Mouse (Mus musculus) CH12.LX (cell line): ENCODE data around the gene Cd164. TPM values are rescaled to one million over a fixed set of nuclear protein-coding genes. Genes with fewer than 3 reads are reported as not detected.

Experiments
- DNase-seq: peaks from one replicate; pipeline ENCODE4 v3.0.0-alpha.2; 2013; ENCODE audit errors: extremely low read depth
- H3K27ac ChIP-seq: 2 replicates; pipeline ENCODE4 v1.5.1; 2012; ENCODE audit warnings: low read depth, mild to moderate bottlenecking, control low read depth, moderate library complexity; ENCODE audit not compliant: insufficient read depth
- H3K27me3 ChIP-seq: replicated peaks from 2 replicates; pipeline ENCODE3; 2012; ENCODE audit warnings: inconsistent platforms
- H3K36me3 ChIP-seq, 2 experiments: replicated peaks in 1 of 2; 2 replicates each; pipeline versions ENCODE3 to v1.6.1; 2012; ENCODE audit warnings: inconsistent platforms in 1 of 2, low read length in 1 of 2, mild to moderate bottlenecking in 1 of 2, mixed read lengths in 1 of 2, moderate library complexity in 1 of 2; ENCODE audit not compliant: control insufficient read depth in 1 of 2, insufficient read depth in 1 of 2
- H3K4me1 ChIP-seq, 2 experiments: 2 replicates each; pipeline ENCODE4 v1.6.1; 2012; ENCODE audit warnings: inconsistent platforms in 1 of 2, moderate library complexity in 1 of 2; ENCODE audit not compliant: insufficient read depth in 2 of 2, control insufficient read depth in 1 of 2
- H3K4me2 ChIP-seq: 2 replicates; pipeline ENCODE4 v1.6.1; 2012; ENCODE audit warnings: low read depth, mild to moderate bottlenecking, control low read depth; ENCODE audit not compliant: poor library complexity, insufficient read depth, severe bottlenecking
- H3K4me3 ChIP-seq, 3 experiments: fragments of 150-350 bp in 1 of 3; sonication (generic) in 1 of 3; replicated peaks in 1 of 3; 2 replicates each; pipeline versions ENCODE3 to v1.5.1; 2011 to 2012; ENCODE audit warnings: low read depth in 2 of 3, low read length in 2 of 3, mild to moderate bottlenecking in 2 of 3, moderate library complexity in 2 of 3, control low read depth in 1 of 3, improper control_type of control experiment in 1 of 3, inconsistent platforms in 1 of 3, mixed read lengths in 1 of 3; ENCODE audit not compliant: poor library complexity in 1 of 3
- H3K79me2 ChIP-seq: replicated peaks from 2 replicates; pipeline ENCODE4 v1.6.1; 2012; ENCODE audit warnings: mild to moderate bottlenecking, moderate library complexity; ENCODE audit not compliant: control insufficient read depth, poor library complexity, insufficient read depth, severe bottlenecking; ENCODE audit errors: extremely low read depth
- H3K9ac ChIP-seq: 2 replicates; pipeline ENCODE4 v1.6.1; 2012; ENCODE audit warnings: low read depth, mild to moderate bottlenecking, control low read depth, moderate library complexity; ENCODE audit not compliant: insufficient read depth
- H3K9me3 ChIP-seq: replicated peaks from 2 replicates; pipeline ENCODE3; 2012; ENCODE audit warnings: low read length, inconsistent platforms, mixed read lengths
- BHLHE40 ChIP-seq: IDR thresholded peaks from 2 replicates; pipeline ENCODE4 v1.6.1; 2011; ENCODE audit warnings: mild to moderate bottlenecking, low read depth, low read length, improper control_type of control experiment
- CHD1 ChIP-seq: IDR thresholded peaks from 2 replicates; pipeline ENCODE4 v1.6.1; 2012; ENCODE audit warnings: low read depth, low read length, improper control_type of control experiment, inconsistent platforms
- CTCF ChIP-seq, 2 experiments: IDR thresholded peaks in 1 of 2; conservative IDR thresholded peaks in 1 of 2; 2 replicates each; pipeline ENCODE4 v1.5.1; 2011 to 2012; ENCODE audit warnings: low read depth in 2 of 2, low read length in 2 of 2, improper control_type of control experiment in 1 of 2, inconsistent platforms in 1 of 2, mild to moderate bottlenecking in 1 of 2, moderate library complexity in 1 of 2
- E2F4 ChIP-seq: IDR thresholded peaks from 2 replicates; pipeline ENCODE4 v1.6.1; 2011; ENCODE audit warnings: low read depth, low read length, improper control_type of control experiment; ENCODE audit not compliant: insufficient replicate concordance
- ELF1 ChIP-seq: IDR thresholded peaks from 2 replicates; pipeline ENCODE4 v1.6.1; 2014; ENCODE audit warnings: low read depth, mild to moderate bottlenecking, inconsistent platforms, low read length, improper control_type of control experiment
- EP300 ChIP-seq: IDR thresholded peaks from 2 replicates; pipeline ENCODE4 v1.6.1; 2011; ENCODE audit warnings: low read length, improper control_type of control experiment
- ETS1 ChIP-seq: conservative IDR thresholded peaks from 2 replicates; pipeline ENCODE4 v1.6.1; 2012; ENCODE audit warnings: low read depth, mild to moderate bottlenecking, inconsistent platforms, low read length, improper control_type of control experiment, moderate library complexity
- GABPA ChIP-seq: IDR thresholded peaks from 2 replicates; pipeline ENCODE4 v1.6.1; 2012; ENCODE audit warnings: low read depth, low read length, improper control_type of control experiment, inconsistent platforms; ENCODE audit not compliant: insufficient replicate concordance
- HCFC1 ChIP-seq: IDR thresholded peaks from 2 replicates; pipeline ENCODE4 v1.6.1; 2012; ENCODE audit warnings: low read depth, mild to moderate bottlenecking, inconsistent platforms, low read length, improper control_type of control experiment
- IRF4 ChIP-seq: IDR thresholded peaks from 2 replicates; pipeline ENCODE4 v1.6.1; 2014; ENCODE audit warnings: low read depth, mild to moderate bottlenecking, inconsistent platforms, low read length, improper control_type of control experiment
- JUN ChIP-seq: IDR thresholded peaks from 2 replicates; pipeline ENCODE4 v1.6.1; 2011; ENCODE audit warnings: low read depth, mild to moderate bottlenecking, low read length, improper control_type of control experiment, moderate library complexity; ENCODE audit not compliant: insufficient read depth
- JUND ChIP-seq: conservative IDR thresholded peaks from 2 replicates; pipeline ENCODE4 v1.6.1; 2011; ENCODE audit warnings: low read depth, low read length, improper control_type of control experiment
- KAT2A ChIP-seq: IDR thresholded peaks from 2 replicates; pipeline ENCODE4 v1.6.1; 2012; ENCODE audit warnings: low read length, improper control_type of control experiment, inconsistent platforms; ENCODE audit not compliant: insufficient replicate concordance
- MAFK ChIP-seq: IDR thresholded peaks from 2 replicates; pipeline ENCODE4 v1.6.1; 2011; ENCODE audit warnings: low read length, improper control_type of control experiment; ENCODE audit not compliant: insufficient replicate concordance
- MAX ChIP-seq: IDR thresholded peaks from 2 replicates; pipeline ENCODE4 v1.6.1; 2011; ENCODE audit warnings: low read length, improper control_type of control experiment
- MEF2A ChIP-seq: IDR thresholded peaks from 2 replicates; pipeline ENCODE4 v1.6.1; 2014; ENCODE audit warnings: low read depth, mild to moderate bottlenecking, inconsistent platforms, low read length, improper control_type of control experiment, borderline replicate concordance
- MXI1 ChIP-seq: IDR thresholded peaks from 2 replicates; pipeline ENCODE4 v1.6.1; 2011; ENCODE audit warnings: mild to moderate bottlenecking, low read depth, low read length, improper control_type of control experiment
- MYC ChIP-seq: IDR thresholded peaks from 2 replicates; pipeline ENCODE4 v1.6.1; 2011; ENCODE audit warnings: low read depth, mild to moderate bottlenecking, improper control_type of control experiment, low read length
- PAX5 ChIP-seq: IDR thresholded peaks from 2 replicates; pipeline ENCODE4 v1.6.1; 2012; ENCODE audit warnings: low read length, inconsistent platforms, mixed read lengths
- POLR2A ChIP-seq: IDR thresholded peaks from 2 replicates; pipeline ENCODE4 v1.6.1; 2011; ENCODE audit warnings: low read depth, mild to moderate bottlenecking, improper control_type of control experiment, low read length
- POLR2AphosphoS2 ChIP-seq: IDR thresholded peaks from 2 replicates; pipeline ENCODE4 v1.6.1; 2011; ENCODE audit warnings: low read depth, low read length, improper control_type of control experiment
- RAD21 ChIP-seq: IDR thresholded peaks from 2 replicates; pipeline ENCODE4 v1.6.1; 2011; ENCODE audit warnings: low read depth, mild to moderate bottlenecking, low read length, improper control_type of control experiment, moderate library complexity
- RCOR1 ChIP-seq: conservative IDR thresholded peaks from 2 replicates; pipeline ENCODE4 v1.6.1; 2012; ENCODE audit warnings: low read depth, mild to moderate bottlenecking, inconsistent platforms, low read length, improper control_type of control experiment
- SIN3A ChIP-seq: IDR thresholded peaks from 2 replicates; pipeline ENCODE4 v1.6.1; 2012; ENCODE audit warnings: low read length, improper control_type of control experiment, inconsistent platforms
- SMC3 ChIP-seq: IDR thresholded peaks from 2 replicates; pipeline ENCODE4 v1.6.1; 2011; ENCODE audit warnings: low read depth, low read length, improper control_type of control experiment
- TBP ChIP-seq: conservative IDR thresholded peaks from 2 replicates; pipeline ENCODE4 v1.6.1; 2011; ENCODE audit warnings: low read depth, low read length, improper control_type of control experiment
- TCF12 ChIP-seq: IDR thresholded peaks from 2 replicates; pipeline ENCODE4 v1.6.1; 2014; ENCODE audit warnings: low read depth, mild to moderate bottlenecking, inconsistent platforms, low read length, improper control_type of control experiment
- USF1 ChIP-seq: IDR thresholded peaks from 2 replicates; pipeline ENCODE4 v1.6.1; 2014; ENCODE audit warnings: low read depth, mild to moderate bottlenecking, inconsistent platforms, low read length, improper control_type of control experiment
- ZC3H11A ChIP-seq: IDR thresholded peaks from 2 replicates; pipeline ENCODE4 v1.6.1; 2012; ENCODE audit warnings: low read depth, mild to moderate bottlenecking, inconsistent platforms, low read length, improper control_type of control experiment
- ZKSCAN1 ChIP-seq: IDR thresholded peaks from 2 replicates; pipeline ENCODE4 v1.6.1; 2012; ENCODE audit warnings: low read depth, inconsistent platforms, low read length, improper control_type of control experiment, borderline replicate concordance
- ZMIZ1 ChIP-seq: IDR thresholded peaks from 2 replicates; pipeline ENCODE4 v1.6.1; 2012; ENCODE audit warnings: low read depth, mild to moderate bottlenecking, inconsistent platforms, low read length, improper control_type of control experiment
- ZNF384 ChIP-seq: IDR thresholded peaks from 2 replicates; pipeline ENCODE4 v1.6.1; 2012; ENCODE audit warnings: low read depth, low read length, improper control_type of control experiment, inconsistent platforms
- dilution Hi-C: fragments of 300-500 bp; cut with MboI; formaldehyde crosslinking; loops from 2 replicates; pipeline ENCODE4 v1.14.3; 2020; ENCODE audit warnings: low sequenced_read_pairs; ENCODE audit not compliant: extremely low pct_unique_long_range_greater_than_20kb, extremely low pct_ligation_motif_present
- in situ Hi-C: fragments of 300-500 bp; cut with MboI; formaldehyde crosslinking; loops from 3 replicates; pipeline ENCODE4 v1.14.3; 2019; ENCODE audit warnings: low sequenced_read_pairs, low pct_ligation_motif_present, low pct_unique_long_range_greater_than_20kb, mixed read lengths
- polyA plus RNA-seq: library from polyadenylated mRNA; unstranded; fragments of >175 nt; gene quantifications from 2 replicates; pipeline ENCODE4 v1.2.1, GENCODE M21; 2012; ENCODE audit warnings: low read depth; ENCODE audit not compliant: insufficient read length
- total RNA-seq, 2 experiments: library from RNA; depleted of rRNA; stranded (reverse); fragments of 300-350 nt in 1 of 2; fragments of >200 nt in 1 of 2; gene quantifications; 2 replicates each; pipeline ENCODE4 v1.2.3; 2012 to 2014

Gene Cd164
- total and polyA plus RNA-seq, 3 experiments: 41.0 to 191 (median 151) TPM

GRCm38 (mm10) chr10:41518508-41518980 is 670 bp upstream of the Cd164 start:
- no peaks in the 10 kb centered on the region for H3K27me3 ChIP-seq
- peak; percentile 87 for DNase-seq
- peaks cover 10 to 42% of the 10 kb centered on the region in 2 experiments for H3K4me1 ChIP-seq
- H3K36me3 ChIP-seq: peaks cover 2 to 11% of the 10 kb centered on the region in 2 experiments
- peaks cover 38% of the 10 kb centered on the region for H3K79me2 ChIP-seq
- in situ Hi-C loops (loop anchor here (5.0 to 25.0 kb wide), 3 partner anchors 164 to 444 kb away; partner anchors contain the start of genes Cep57l1 and Sesn1), dilution Hi-C loops (no loop called here)
- peak overlapping the region; percentile 36; the same call in 1 of the 2 replicates for H3K9ac ChIP-seq
- H3K9me3 ChIP-seq: no peaks in the 10 kb centered on the region
- peak; percentile 9; the same call in 1 of the 2 replicates for TF ChIP-seq ELF1
- no peak for TF ChIP-seq POLR2AphosphoS2
- peak; percentile 56; the same call in 1 of the 2 replicates for TF ChIP-seq SIN3A
- peak; percentile 99 for TF ChIP-seq ZNF384
- no peak for TF ChIP-seq TCF12
- peak; percentile 97 for TF ChIP-seq ZC3H11A
- TF ChIP-seq MEF2A: no peak; the same call in 1 of the 2 replicates
- peak; percentile 73 for TF ChIP-seq MYC
- TF ChIP-seq GABPA: no peak
- no peak for TF ChIP-seq ETS1
- 0 out of 2 replicates have a peak, but pooled peaks have one; percentile 7 for TF ChIP-seq JUN
- TF ChIP-seq BHLHE40: no peak
- no peak for TF ChIP-seq POLR2A
- 0 out of 2 replicates have a peak, but pooled peaks have one; percentile 66 for TF ChIP-seq MAFK
- TF ChIP-seq IRF4: peak; percentile 64
- TF ChIP-seq TBP: no peak
- TF ChIP-seq MAX: peak; percentile 29; the same call in 1 of the 2 replicates
- 0 out of 2 replicates have a peak, but pooled peaks have one; percentile 58 for TF ChIP-seq KAT2A
- no peak for TF ChIP-seq PAX5
- TF ChIP-seq CHD1: no peak
- TF ChIP-seq CTCF (conservative IDR thresholded peaks at IDR 0.05 in 1 of 2, IDR thresholded peaks at IDR 0.05 in 1 of 2; ENCODE audit: low read depth in 2 of 2, low read length in 2 of 2): peak in 1 of 2 experiments; percentile 98; a peak in 2 of 4 replicates
- no peak for TF ChIP-seq USF1
- TF ChIP-seq ZKSCAN1: 0 out of 2 replicates have a peak, but pooled peaks have one; percentile 42
- TF ChIP-seq ZMIZ1: no peak
- peak; percentile 41; the same call in 1 of the 2 replicates for TF ChIP-seq HCFC1
- peak; percentile 99 for TF ChIP-seq RAD21
- peak; percentile 35; the same call in 1 of the 2 replicates for TF ChIP-seq EP300
- TF ChIP-seq SMC3: peak; percentile 99
- TF ChIP-seq E2F4: 0 out of 2 replicates have a peak, but pooled peaks have one; percentile 9
- TF ChIP-seq MXI1: no peak
- peak; percentile 58; the same call in 1 of the 2 replicates for TF ChIP-seq JUND
- peak; percentile 27; the same call in 1 of the 2 replicates for TF ChIP-seq RCOR1
- H3K27ac ChIP-seq: peak overlapping the region; percentile 17
- 0 out of 2 replicates have a peak overlapping the region, but pooled peaks have one; percentile 4 for H3K4me2 ChIP-seq
- H3K4me3 ChIP-seq: peak overlapping the region; percentile 62 to 94 (median 91)
